Mouse (Mus musculus) myocyte (in vitro differentiated cells): Measurements from ENCODE around the gene Il25. TPM values are rescaled to one million over a fixed set of nuclear protein-coding genes. Genes with fewer than 3 reads are reported as not detected.

Experiments
- H3K27me3 ChIP-seq: one replicate; pipeline ENCODE4 v1.6.1; 2011; ENCODE audit not compliant: control insufficient read depth, insufficient read depth, insufficient read length
- H3K36me3 ChIP-seq: one replicate; pipeline ENCODE4 v1.6.1; 2011; ENCODE audit not compliant: control insufficient read depth, insufficient read depth
- H3K4me2 ChIP-seq: one replicate; pipeline ENCODE4 v1.6.1; 2011; ENCODE audit warnings: low read depth, control low read depth
- H3K4me3 ChIP-seq: one replicate; pipeline ENCODE4 v1.5.1; 2011; ENCODE audit warnings: mild to moderate bottlenecking, control low read depth, moderate library complexity
- H3K79me2 ChIP-seq: one replicate; pipeline ENCODE4 v1.6.1; 2011; ENCODE audit not compliant: control insufficient read depth, insufficient read depth
- H3ac ChIP-seq: one replicate; pipeline ENCODE4 v1.6.1; 2011; ENCODE audit not compliant: control insufficient read depth, insufficient read length
- CEBPB ChIP-seq: IDR thresholded peaks from 2 replicates; pipeline ENCODE4 v1.6.1; 2011; ENCODE audit warnings: mild to moderate bottlenecking, moderate library complexity; ENCODE audit not compliant: poor library complexity, insufficient read depth, severe bottlenecking
- E2F4 ChIP-seq: IDR thresholded peaks from one replicate; pipeline ENCODE4 v1.6.1; 2011; ENCODE audit warnings: mild to moderate bottlenecking, control low read depth, moderate library complexity; ENCODE audit not compliant: insufficient read depth
- MAX ChIP-seq: IDR thresholded peaks from one replicate; pipeline ENCODE4 v1.6.1; 2011; ENCODE audit warnings: low read depth, mild to moderate bottlenecking, control low read depth
- MYOD1 ChIP-seq, 3 experiments: IDR thresholded peaks; one replicate each; pipeline ENCODE4 v1.6.1; 2011; ENCODE audit warnings: control low read depth in 2 of 3, low read depth in 2 of 3, mild to moderate bottlenecking in 2 of 3, moderate library complexity in 1 of 3; ENCODE audit not compliant: insufficient read length in 2 of 3, control insufficient read depth in 1 of 3
- MYOG ChIP-seq, 3 experiments: IDR thresholded peaks; one replicate each; pipeline ENCODE4 v1.6.1; 2011; ENCODE audit warnings: control low read depth in 2 of 3, low read depth in 2 of 3, mild to moderate bottlenecking in 2 of 3; ENCODE audit not compliant: insufficient read length in 2 of 3, control insufficient read depth in 1 of 3, insufficient read depth in 1 of 3
- POLR2A ChIP-seq: IDR thresholded peaks from one replicate; pipeline ENCODE4 v1.6.1; 2011; ENCODE audit warnings: low read depth, mild to moderate bottlenecking, control low read depth, moderate library complexity; ENCODE audit not compliant: insufficient read length
- POLR2AphosphoS2 ChIP-seq: IDR thresholded peaks from one replicate; pipeline ENCODE4 v1.6.1; 2011; ENCODE audit warnings: low read depth, control low read depth; ENCODE audit not compliant: insufficient read length
- REST ChIP-seq: IDR thresholded peaks from one replicate; pipeline ENCODE4 v1.6.1; 2011; ENCODE audit warnings: mild to moderate bottlenecking, control low read depth, moderate library complexity; ENCODE audit not compliant: insufficient read depth, insufficient read length
- SRF ChIP-seq: IDR thresholded peaks from one replicate; pipeline ENCODE4 v1.6.1; 2011; ENCODE audit warnings: low read depth; ENCODE audit not compliant: control insufficient read depth, insufficient read length
- TCF12 ChIP-seq: IDR thresholded peaks from one replicate; pipeline ENCODE4 v1.6.1; 2011; ENCODE audit warnings: mild to moderate bottlenecking, control low read depth; ENCODE audit not compliant: poor library complexity, insufficient read depth, severe bottlenecking
- TCF3 ChIP-seq: IDR thresholded peaks from one replicate; pipeline ENCODE4 v1.6.1; 2011; ENCODE audit warnings: low read depth, control low read depth; ENCODE audit not compliant: insufficient read length
- USF1 ChIP-seq: IDR thresholded peaks from one replicate; pipeline ENCODE4 v1.6.1; 2011; ENCODE audit warnings: low read depth, mild to moderate bottlenecking, control low read depth, moderate library complexity
- polyA plus RNA-seq: library from polyadenylated mRNA; unstranded; fragments of >200 nt; fragmentation: generic; extraction: Trizol; gene quantifications from one replicate; pipeline ENCODE4 v1.2.1, GENCODE M21; 2012; ENCODE audit warnings: missing spikeins

Gene Il25
- polyA plus RNA-seq, 1 experiment, result 0.05 TPM

GRCm38 (mm10) chr14:54938431-54939219 is 6.1 kb downstream of the Il25 start:
- TF ChIP-seq TCF3, result no peak
- no peak for TF ChIP-seq E2F4
- TF ChIP-seq POLR2A, result no peak
- no peak for TF ChIP-seq REST
- no peak for TF ChIP-seq POLR2AphosphoS2
- no peak for TF ChIP-seq MAX
- no peak for TF ChIP-seq TCF12
- no peak for TF ChIP-seq CEBPB
- TF ChIP-seq USF1, result no peak
- TF ChIP-seq SRF, result no peak
- TF ChIP-seq MYOG (IDR thresholded peaks at IDR 0.05; ENCODE audit: control insufficient read depth in 1 of 3, insufficient read depth in 1 of 3, insufficient read length in 2 of 3, low read depth in 2 of 3), result no peak
- TF ChIP-seq MYOD1 (IDR thresholded peaks at IDR 0.05; ENCODE audit: control insufficient read depth in 1 of 3, insufficient read length in 2 of 3, low read depth in 2 of 3), result no peak
- Histone ChIP-seq H3K4me2 (no peak overlapping the region), H3K79me2 (no peaks in the 10 kb centered on the region), H3K36me3 (no peaks in the 10 kb centered on the region), H3K27me3 (peaks cover 21% of the 10 kb centered on the region), H3ac (no peak overlapping the region), H3K4me3 (no peak overlapping the region)

- no peak overlapping the region for H3K4me3 ChIP-seq
- H3ac ChIP-seq, result no peak overlapping the region
- peaks cover 22% of the 10 kb centered on the region for H3K27me3 ChIP-seq
- no peaks in the 10 kb centered on the region for H3K79me2 ChIP-seq
- TF ChIP-seq POLR2AphosphoS2 (no peak), SRF (no peak), CEBPB (no peak), TCF3 (no peak), TCF12 (no peak), MYOD1 (IDR thresholded peaks at IDR 0.05; ENCODE audit: control insufficient read depth in 1 of 3, insufficient read length in 2 of 3, low read depth in 2 of 3) (no peak), USF1 (no peak), MAX (no peak), REST (no peak), POLR2A (no peak), MYOG (IDR thresholded peaks at IDR 0.05; ENCODE audit: control insufficient read depth in 1 of 3, insufficient read depth in 1 of 3, insufficient read length in 2 of 3, low read depth in 2 of 3) (no peak)
- H3K36me3 ChIP-seq, result no peaks in the 10 kb centered on the region
- no peak overlapping the region for H3K4me2 ChIP-seq
Measured at GRCm38 (mm10) chr14:54939434-54940175, 7.1 kb downstream of the Il25 start.

- H3K36me3 ChIP-seq, result no peaks in the 10 kb centered on the region
- no peak overlapping the region for H3ac ChIP-seq
- H3K27me3 ChIP-seq, result peaks cover 17% of the 10 kb centered on the region
- no peak overlapping the region for H3K4me3 ChIP-seq
- H3K79me2 ChIP-seq, result no peaks in the 10 kb centered on the region
- H3K4me2 ChIP-seq, result no peak overlapping the region
- TF ChIP-seq MAX, result no peak
- no peak for TF ChIP-seq CEBPB
- no peak for TF ChIP-seq REST
- TF ChIP-seq MYOG (IDR thresholded peaks at IDR 0.05; ENCODE audit: control insufficient read depth in 1 of 3, insufficient read depth in 1 of 3, insufficient read length in 2 of 3, low read depth in 2 of 3), result no peak
Measured at GRCm38 (mm10) chr14:54940176-54940530, 7.7 kb downstream of the Il25 start.

- Histone ChIP-seq H3K4me3 (no peak overlapping the region), H3ac (no peak overlapping the region), H3K4me2 (no peak overlapping the region), H3K79me2 (no peaks in the 10 kb centered on the region), H3K36me3 (no peaks in the 10 kb centered on the region), H3K27me3 (peaks cover 11% of the 10 kb centered on the region)
- TF ChIP-seq TCF12, result no peak
- TF ChIP-seq CEBPB, result no peak
- no peak for TF ChIP-seq MYOD1 (IDR thresholded peaks at IDR 0.05; ENCODE audit: control insufficient read depth in 1 of 3, insufficient read length in 2 of 3, low read depth in 2 of 3)
- no peak for TF ChIP-seq E2F4
- TF ChIP-seq MYOG (IDR thresholded peaks at IDR 0.05; ENCODE audit: control insufficient read depth in 1 of 3, insufficient read depth in 1 of 3, insufficient read length in 2 of 3, low read depth in 2 of 3), result no peak
- TF ChIP-seq MAX, result no peak
- no peak for TF ChIP-seq POLR2A
- TF ChIP-seq REST, result no peak
- TF ChIP-seq SRF, result no peak
Measured at GRCm38 (mm10) chr14:54941024-54941978, 8.8 kb downstream of the Il25 start.
